Mouse (Mus musculus) urinary bladder, adult 2 months (tissue): Measurements from ENCODE around the gene Hist1h4k. TPM values are rescaled to one million over a fixed set of nuclear protein-coding genes. Genes with fewer than 3 reads are reported as not detected.
"Not testable (repeated sequence)": the region's sequence is repeated elsewhere in the genome, so short reads cannot be mapped to it uniquely, and the experiment has no call there.

Experiments
- DNase-seq: peaks from one replicate; pipeline ENCODE4 v3.0.0; 2022; ENCODE audit warnings: low spot score
- polyA plus RNA-seq: library from polyadenylated mRNA; depleted of rRNA; stranded (reverse); fragments of >200 nt; gene quantifications from 2 replicates; pipeline ENCODE4 v1.2.3, GENCODE M21; 2012; rRNA removed

The Hist1h4k gene
- polyA plus RNA-seq, 1 experiment: 1.4 TPM

DNA sequence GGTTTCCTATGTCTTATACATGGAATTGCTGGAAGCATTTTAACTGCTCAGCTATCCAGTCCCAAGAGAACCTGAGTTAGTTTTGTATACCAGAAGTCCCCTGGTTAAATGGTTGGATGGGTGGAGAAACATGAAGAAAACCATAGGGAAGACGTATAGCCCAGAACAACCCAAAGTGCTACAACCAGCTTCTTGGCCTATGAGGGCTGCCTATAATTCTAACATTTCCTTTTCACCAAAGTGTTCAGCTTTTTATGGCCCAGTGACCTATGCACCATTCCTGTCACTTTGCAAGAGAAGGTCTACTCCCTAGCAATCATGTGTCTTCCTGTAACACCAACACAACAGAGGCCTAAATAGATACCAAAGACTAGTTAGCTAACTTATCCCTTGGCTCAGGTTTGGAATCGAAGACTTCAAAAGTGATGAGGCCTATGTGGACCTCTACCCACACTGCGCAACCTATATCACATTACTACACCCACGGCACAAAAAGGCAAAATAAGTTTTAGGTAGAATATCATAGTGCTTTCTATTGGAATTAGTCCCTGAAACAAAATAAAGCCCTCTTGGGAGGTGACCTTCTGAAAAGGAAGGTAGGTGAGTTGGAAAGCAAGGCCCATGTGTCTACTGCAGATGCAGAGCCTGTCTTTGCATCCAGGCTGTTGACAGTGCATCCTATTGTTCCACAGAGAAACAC is 31.8 kb downstream of the Hist1h4k start:
- no peak for DNase-seq

GRCm38 (mm10) chr13:21717397-21718357 is 32.6 kb downstream of the Hist1h4k start, which contains the start of gene Hist1h3h:
Gene Hist1h3h, plus strand, starts transcription at chr13:21717659.
- DNase-seq: not testable (repeated sequence)

DNA sequence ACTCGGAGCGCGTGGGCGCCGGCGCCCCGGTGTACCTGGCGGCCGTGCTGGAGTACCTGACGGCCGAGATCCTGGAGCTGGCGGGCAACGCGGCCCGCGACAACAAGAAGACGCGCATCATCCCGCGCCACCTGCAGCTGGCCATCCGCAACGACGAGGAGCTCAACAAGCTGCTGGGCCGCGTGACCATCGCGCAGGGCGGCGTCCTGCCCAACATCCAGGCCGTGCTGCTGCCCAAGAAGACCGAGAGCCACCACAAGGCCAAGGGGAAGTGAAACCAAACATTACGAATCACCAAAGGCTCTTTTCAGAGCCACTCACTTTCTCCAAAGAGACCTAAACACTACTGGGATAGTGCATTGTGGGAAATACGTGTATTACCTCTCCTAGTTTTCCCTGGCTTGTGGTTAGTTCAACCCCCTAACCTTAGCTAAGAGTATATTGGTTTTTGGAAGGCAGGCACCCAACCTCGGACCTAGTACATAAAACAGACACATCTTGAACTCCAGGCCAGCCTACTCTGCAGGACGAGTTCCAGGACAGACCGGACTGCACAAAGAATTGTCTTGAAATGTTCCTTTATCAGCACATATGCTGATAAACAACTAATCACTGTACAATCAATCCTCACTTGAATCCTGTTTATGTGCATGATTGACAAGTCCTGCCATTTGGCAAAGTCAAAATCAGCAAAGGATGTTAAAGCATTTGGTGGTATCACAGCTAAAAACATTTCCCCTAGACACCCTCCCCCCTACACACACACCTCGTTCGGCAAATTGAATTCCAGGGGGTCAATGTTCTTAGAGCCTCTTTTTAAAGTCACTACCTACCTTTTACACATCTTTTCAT is 33.5 kb downstream of the Hist1h4k start:
- DNase-seq: not testable (repeated sequence)

GRCm38 (mm10) chr13:21715864-21716539 is 34.3 kb downstream of the Hist1h4k start, which contains the start of the genes Hist1h2bl and Hist1h2ai:
Gene Hist1h2bl, minus strand, starts transcription at chr13:21716143.
Gene Hist1h2ai, plus strand, starts transcription at chr13:21716422.
- peak; percentile 52 for DNase-seq

DNA sequence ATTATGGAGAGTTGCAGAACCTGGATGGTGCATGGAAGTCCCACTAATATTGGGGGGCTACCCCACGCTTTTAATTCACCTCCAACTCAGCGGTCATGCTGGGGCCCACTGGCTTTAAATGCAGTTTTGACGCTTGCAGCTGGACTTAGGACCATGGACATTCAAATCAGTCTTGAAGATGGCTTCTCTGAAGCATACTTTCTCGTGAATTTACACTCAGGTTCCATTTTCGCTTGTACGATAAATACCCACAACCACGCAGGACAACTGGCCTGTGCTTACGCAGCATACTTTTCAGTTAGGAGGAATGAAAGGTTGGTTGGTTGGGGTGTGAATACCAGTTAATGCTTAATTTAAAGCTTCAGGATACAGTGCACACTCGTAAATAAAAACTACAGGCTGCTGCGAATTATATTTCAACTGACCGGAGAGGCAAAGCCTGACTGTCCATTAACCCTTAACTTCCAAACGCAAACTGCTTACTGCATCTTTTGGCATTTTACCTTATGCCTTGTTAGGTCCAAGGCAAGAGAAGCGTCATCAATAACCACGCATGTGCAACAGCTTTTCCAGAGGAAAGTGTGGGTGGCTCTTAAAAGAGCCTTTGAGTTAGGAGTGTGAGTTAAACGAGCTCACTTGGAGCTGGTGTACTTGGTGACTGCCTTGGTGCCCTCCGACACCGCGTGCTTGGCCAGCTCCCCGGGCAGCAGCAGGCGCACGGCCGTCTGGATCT is 35.0 kb downstream of the Hist1h4k start:
- DNase-seq: no peak

DNA sequence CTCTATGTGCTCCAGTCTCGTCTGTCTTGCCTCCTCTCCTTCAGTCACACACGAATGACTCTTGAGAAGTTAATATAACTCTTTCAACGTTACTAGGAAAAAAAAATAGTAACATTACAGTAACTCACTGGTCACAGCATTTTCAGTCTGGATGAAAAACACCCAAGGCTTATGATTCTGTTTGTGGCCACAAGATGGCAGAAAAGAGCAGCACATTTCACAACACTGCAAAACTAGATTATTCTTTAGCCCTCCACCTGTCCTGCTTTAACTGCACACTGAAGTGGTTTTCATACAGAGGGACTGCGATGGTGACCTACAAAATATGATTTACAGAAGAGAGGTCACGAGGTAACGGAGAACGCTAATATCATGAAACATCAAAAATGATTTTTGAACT is 35.6 kb downstream of the Hist1h4k start:
- DNase-seq: no peak

DNA sequence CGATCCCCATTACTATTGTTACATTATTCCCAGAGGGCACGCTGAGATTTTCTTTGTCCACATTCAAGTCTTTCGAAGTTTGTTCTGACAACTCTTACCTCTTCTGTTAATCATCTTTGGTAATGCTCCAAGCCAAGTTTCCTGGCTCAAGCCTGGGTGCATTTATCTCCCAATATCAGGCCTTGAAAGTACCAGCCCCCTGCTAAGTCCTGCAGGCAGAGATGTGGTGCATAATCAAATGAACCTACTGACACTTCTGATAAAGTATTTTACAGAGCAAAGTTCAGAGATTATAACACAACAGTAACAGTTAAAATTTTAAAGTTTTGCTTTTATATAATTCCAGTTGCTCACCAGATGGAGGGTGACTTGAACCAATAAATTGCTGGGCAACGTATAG is 38.6 kb downstream of the Hist1h4k start:
- no peak for DNase-seq

DNA sequence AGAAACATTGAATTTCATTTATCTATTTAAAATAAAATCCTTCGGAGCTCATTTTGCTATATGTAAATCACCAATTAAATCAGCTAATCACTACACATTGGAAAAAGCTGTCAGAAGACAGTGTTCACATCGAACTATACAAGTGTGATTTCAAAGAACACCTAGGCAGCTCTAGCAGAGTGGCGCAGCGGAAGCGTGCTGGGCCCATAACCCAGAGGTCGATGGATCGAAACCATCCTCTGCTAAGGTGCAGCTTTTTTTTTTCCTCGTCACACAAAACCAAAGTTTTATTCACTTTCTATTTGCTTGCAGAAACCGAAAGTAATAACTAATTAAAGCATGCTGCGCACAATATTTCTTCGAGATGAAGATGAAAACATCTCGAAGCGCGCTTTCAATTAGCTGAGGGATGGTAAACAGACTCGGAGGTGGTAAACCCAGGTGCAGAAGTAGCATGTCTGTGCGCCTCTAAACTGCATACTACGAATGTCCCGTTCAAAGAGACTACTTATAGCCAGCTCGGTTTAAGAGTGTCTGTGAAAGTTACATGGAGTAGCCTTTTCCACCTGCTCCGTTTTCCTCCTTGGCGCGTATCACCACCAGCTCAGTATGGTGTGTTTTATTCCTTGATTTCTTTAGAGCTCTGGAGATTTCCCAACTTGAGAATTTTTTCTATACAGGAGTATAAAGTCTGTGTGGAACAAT is 39.3 kb downstream of the Hist1h4k start:
- peak; percentile 61 for DNase-seq

DNA sequence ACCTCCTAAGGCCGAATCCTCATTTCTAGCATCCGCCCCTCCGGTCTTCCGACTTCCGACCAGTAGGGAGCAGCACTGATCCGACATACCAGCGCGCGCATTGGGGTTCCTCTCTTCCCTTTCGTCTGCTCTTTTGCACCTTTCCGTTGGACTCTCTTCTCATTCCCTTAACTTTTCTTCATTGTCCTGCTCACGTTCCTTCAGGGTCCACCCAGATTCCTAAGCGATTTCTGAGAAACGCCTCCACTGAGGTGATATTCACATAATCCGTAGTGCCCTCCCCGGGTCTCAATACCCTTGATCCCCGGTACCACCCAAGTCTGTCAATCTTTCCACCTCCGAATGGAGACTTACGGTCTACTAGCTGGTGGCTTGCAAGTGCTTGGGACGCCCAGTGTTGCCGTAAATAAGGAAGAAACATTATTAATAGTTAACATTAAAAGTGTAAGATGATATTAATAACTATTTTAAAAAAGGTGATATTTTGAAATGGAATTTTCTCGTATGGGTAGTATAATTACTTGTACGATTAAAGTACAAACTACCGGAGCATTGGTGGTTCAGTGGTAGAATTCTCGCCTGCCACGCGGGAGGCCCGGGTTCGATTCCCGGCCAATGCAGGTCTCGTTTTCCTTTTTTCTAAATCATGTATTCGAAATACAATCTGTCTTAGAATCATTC is 40.1 kb downstream of the Hist1h4k start:
- peak; percentile 68 for DNase-seq

DNA sequence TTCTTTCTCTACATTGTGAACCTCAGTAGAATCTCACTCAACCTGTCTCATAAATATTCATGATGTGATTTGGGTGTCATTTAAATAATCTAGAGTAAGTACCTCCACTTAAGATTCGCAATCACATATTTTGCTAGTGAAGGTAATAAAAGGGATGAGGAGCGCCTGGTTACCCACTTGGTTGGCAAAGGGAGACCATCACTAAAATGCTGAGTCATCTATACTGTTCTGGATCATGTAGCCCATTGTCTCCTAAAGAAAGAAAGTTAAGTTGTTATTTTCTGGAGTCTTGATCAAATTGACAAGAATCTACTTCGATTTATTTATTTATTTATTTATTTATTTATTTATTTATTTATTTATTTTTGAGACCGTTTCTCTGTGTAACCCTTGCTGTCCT is 43.6 kb downstream of the Hist1h4k start:
- DNase-seq: no peak

Other genes with a start within 250 kb of the Hist1h4k start
- gene Gm11273, start 249.1 kb downstream of the Hist1h4k start, polyA plus RNA-seq: 21.2 and 21.6 TPM in 2 replicates
- gene Zkscan8, start 219.4 kb downstream of the Hist1h4k start, polyA plus RNA-seq: 8.4 and 8.6 TPM in 2 replicates
- gene Olfr1366, start 207.7 kb downstream of the Hist1h4k start, polyA plus RNA-seq: not detected in 2 replicates
- not detected in 2 replicates for gene Olfr1535, start 190.6 kb downstream of the Hist1h4k start, polyA plus RNA-seq
- gene Olfr1364, start 168.7 kb downstream of the Hist1h4k start, polyA plus RNA-seq: not detected in 2 replicates
- not detected in 2 replicates for gene Olfr1362, start 136.5 kb downstream of the Hist1h4k start, polyA plus RNA-seq
- gene Olfr11, start 108.0 kb downstream of the Hist1h4k start, polyA plus RNA-seq: not detected in 2 replicates
- gene Olfr1361, start 87.1 kb downstream of the Hist1h4k start, polyA plus RNA-seq: not detected in 2 replicates
- not detected in 2 replicates for gene Olfr1360, start 73.1 kb downstream of the Hist1h4k start, polyA plus RNA-seq
- not detected in 2 replicates for gene Olfr1359, start 52.4 kb downstream of the Hist1h4k start, polyA plus RNA-seq
- gene Hist1h2bl, start 34.4 kb downstream of the Hist1h4k start, polyA plus RNA-seq: 0.91 TPM in 1 of 2 replicates, not detected in the other
- gene Hist1h2ai, start 34.1 kb downstream of the Hist1h4k start, polyA plus RNA-seq: not detected in 2 replicates
- not detected in 2 replicates for gene Hist1h3h, start 32.8 kb downstream of the Hist1h4k start, polyA plus RNA-seq
- gene Hist1h2bm, start 28.5 kb downstream of the Hist1h4k start, polyA plus RNA-seq: 0.25 TPM in 1 of 2 replicates, not detected in the other
- gene Hist1h4j, start 15.4 kb downstream of the Hist1h4k start, polyA plus RNA-seq: 1.2 and 1.7 TPM in 2 replicates
- 0.28 TPM in 1 of 2 replicates, not detected in the other for gene Hist1h2ak, start 3.3 kb upstream of the Hist1h4k start, polyA plus RNA-seq
- 0.96 and 1.9 TPM in 2 replicates for gene Hist1h2bn, start 3.6 kb upstream of the Hist1h4k start, polyA plus RNA-seq
- 0.39 and 0.44 TPM in 2 replicates for gene Hist1h1b, start 30.1 kb upstream of the Hist1h4k start, polyA plus RNA-seq
- 0.65 and 0.96 TPM in 2 replicates for gene Hist1h3i, start 32.9 kb upstream of the Hist1h4k start, polyA plus RNA-seq
- gene Hist1h2an, start 36.7 kb upstream of the Hist1h4k start, polyA plus RNA-seq: not detected in 2 replicates
- 0.16 TPM in 1 of 2 replicates, not detected in the other for gene Hist1h2bp, start 37.0 kb upstream of the Hist1h4k start, polyA plus RNA-seq
- gene Hist1h2bq, start 59.7 kb upstream of the Hist1h4k start, polyA plus RNA-seq: 2.7 TPM in 2 replicates
- gene Hist1h2ao, start 60.0 kb upstream of the Hist1h4k start, polyA plus RNA-seq: not detected in 2 replicates
- not detected in 2 replicates for gene Hist1h4m, start 61.2 kb upstream of the Hist1h4k start, polyA plus RNA-seq
- gene Hist1h4n, start 81.7 kb upstream of the Hist1h4k start, polyA plus RNA-seq: 3.2 and 5.1 TPM in 2 replicates
- gene Hist1h2ap, start 83.0 kb upstream of the Hist1h4k start, polyA plus RNA-seq: 0.54 and 1.5 TPM in 2 replicates
- 0.73 and 0.88 TPM in 2 replicates for gene Hist1h2br, start 83.2 kb upstream of the Hist1h4k start, polyA plus RNA-seq
- gene Zfp184, start 194.6 kb upstream of the Hist1h4k start, polyA plus RNA-seq: 1.7 TPM in 2 replicates
- not detected in 2 replicates for gene Pom121l2, start 230.7 kb upstream of the Hist1h4k start, polyA plus RNA-seq